Mouse (Mus musculus) erythroblast, adult 5-6 weeks (primary cell): ENCODE results near the gene Eif4g1. TPM values are rescaled to one million over a fixed set of nuclear protein-coding genes. Genes with fewer than 3 reads are reported as not detected.
"Not testable (repeated sequence)": the region's sequence is repeated elsewhere in the genome, so short reads cannot be mapped to it uniquely, and the experiment has no call there.

Experiments
- ATAC-seq: replicated peaks from 2 replicates; pipeline ENCODE4 v1.8.0; 2016; ENCODE audit warnings: moderate number of reproducible peaks, mild to moderate bottlenecking, moderate TSS enrichment, inconsistent platforms; ENCODE audit not compliant: poor library complexity, low FRiP score, severe bottlenecking
- total RNA-seq, 2 experiments: library from RNA; stranded (forward) in 1 of 2; stranded (reverse) in 1 of 2; fragments of 150-400 nt in 1 of 2; fragments of 200-764, 138-1000 nt in 1 of 2; gene quantifications; 2 replicates each; pipeline versions ENCODE4 v1.2.3 to v1.2.4; 2015 to 2017; ENCODE audit warnings: low replicate concordance in 2 of 2

Eif4g1 gene
- total RNA-seq (2015; ENCODE audit: low replicate concordance): 60.1 and 64.6 TPM in 2 replicates
- total RNA-seq (2017; ENCODE audit: low replicate concordance): 71.0 and 76.1 TPM in 2 replicates

GRCm38 (mm10) chr16:20668013-20668412, at the start of gene Eif4g1:
TSS of gene Eif4g1 (plus strand) at chr16:20668313.
- ATAC-seq: not testable (repeated sequence)

GRCm38 (mm10) chr16:20619541-20620398, 48.3 kb upstream of the Eif4g1 start:
- no peak for ATAC-seq

GRCm38 (mm10) chr16:20620399-20620735, 47.7 kb upstream of the Eif4g1 start:
- no peak for ATAC-seq

GRCm38 (mm10) chr16:20620751-20621190, 47.3 kb upstream of the Eif4g1 start:
- ATAC-seq: no peak

- ATAC-seq: peak; percentile 67
These were observed 46.7 kb upstream of the Eif4g1 start, which contains the start of gene Camk2n2 for GRCm38 (mm10) chr16:20621191-20621990. TSS of gene Camk2n2 (minus strand) at chr16:20621287.

- no peak for ATAC-seq
These were observed 46.0 kb upstream of the Eif4g1 start for GRCm38 (mm10) chr16:20621991-20622685.

GRCm38 (mm10) chr16:20623211-20623610, 44.9 kb upstream of the Eif4g1 start:
- no peak for ATAC-seq

GRCm38 (mm10) chr16:20628871-20629391, 39.2 kb upstream of the Eif4g1 start:
- no peak for ATAC-seq

- ATAC-seq: peak; percentile 47; the same call in 1 of the 2 replicates
These were observed 38.1 kb upstream of the Eif4g1 start, which contains the start of gene Ece2 for GRCm38 (mm10) chr16:20629731-20630634. TSS of gene Ece2 (plus strand) at chr16:20629828.

- ATAC-seq: 0 out of 2 replicates have a peak, but pooled peaks have one; percentile 51
These were observed 30.7 kb upstream of the Eif4g1 start for GRCm38 (mm10) chr16:20637410-20637809.

GRCm38 (mm10) chr16:20638367-20638766, 29.7 kb upstream of the Eif4g1 start:
- no peak for ATAC-seq

- ATAC-seq: no peak
These were observed 26.0 kb upstream of the Eif4g1 start for GRCm38 (mm10) chr16:20642161-20642560.

- no peak for ATAC-seq
These were observed 24.2 kb upstream of the Eif4g1 start for GRCm38 (mm10) chr16:20643911-20644310.

- ATAC-seq: peak; percentile 99
These were observed 16.8 kb upstream of the Eif4g1 start, which contains the start of gene Psmd2 for GRCm38 (mm10) chr16:20651076-20651946. TSS of gene Psmd2 (plus strand) at chr16:20651652.

GRCm38 (mm10) chr16:20651947-20652310, 16.2 kb upstream of the Eif4g1 start:
- ATAC-seq: peak; percentile 49

- ATAC-seq: no peak
These were observed 14.8 kb upstream of the Eif4g1 start for GRCm38 (mm10) chr16:20653315-20653714.

- no peak for ATAC-seq
These were observed 10.5 kb upstream of the Eif4g1 start for GRCm38 (mm10) chr16:20657661-20658060.

GRCm38 (mm10) chr16:20670291-20670690, 2.2 kb downstream of the Eif4g1 start:
- ATAC-seq: no peak
